Mouse (Mus musculus) neural tube, embryonic 11.5 days (tissue): ENCODE data around the gene Gm28048. TPM values are rescaled to one million over a fixed set of nuclear protein-coding genes. Genes with fewer than 3 reads are reported as not detected.

Source experiments
- ATAC-seq: fragments of 200-750 bp; cut with Nextera tagmentation; 2 replicates; pipeline ENCODE4 v1.8.0; 2017; ENCODE audit warnings: moderate number of reproducible peaks, mild to moderate bottlenecking, moderate TSS enrichment, moderate library complexity; ENCODE audit not compliant: insufficient read depth, low FRiP score, low TSS enrichment
- DNase-seq: peaks from one replicate; pipeline ENCODE4 v3.0.0-alpha.2; 2015; ENCODE audit warnings: low spot score
- H3K27ac ChIP-seq: fragments of 300-500 bp; sonication (generic); 2 replicates; pipeline ENCODE4 v1.5.1; 2014; ENCODE audit warnings: low read depth, mild to moderate bottlenecking, low read length
- H3K27me3 ChIP-seq: fragments of 300-500 bp; sonication (generic); 2 replicates; pipeline ENCODE4 v1.6.1; 2014; ENCODE audit warnings: mild to moderate bottlenecking, low read length, mixed read lengths; ENCODE audit not compliant: control insufficient read depth, insufficient read depth
- H3K36me3 ChIP-seq: fragments of 300-500 bp; sonication (generic); 2 replicates; pipeline ENCODE4 v1.6.1; 2014; ENCODE audit warnings: mild to moderate bottlenecking, low read length, moderate library complexity, mixed read lengths; ENCODE audit not compliant: control insufficient read depth, insufficient read depth
- H3K4me1 ChIP-seq: fragments of 300-500 bp; sonication (generic); 2 replicates; pipeline ENCODE4 v1.6.1; 2014; ENCODE audit warnings: low read length, mixed read lengths; ENCODE audit not compliant: control insufficient read depth, insufficient read depth
- H3K4me2 ChIP-seq: fragments of 300-500 bp; sonication (generic); 2 replicates; pipeline ENCODE4 v1.6.1; 2014; ENCODE audit warnings: low read depth, mild to moderate bottlenecking, moderate library complexity
- H3K4me3 ChIP-seq: fragments of 300-500 bp; sonication (generic); 2 replicates; pipeline ENCODE4 v1.5.1; 2014; ENCODE audit warnings: low read depth, low read length
- H3K9ac ChIP-seq: fragments of 300-500 bp; sonication (generic); 2 replicates; pipeline ENCODE4 v1.6.1; 2014; ENCODE audit warnings: mild to moderate bottlenecking, low read length
- H3K9me3 ChIP-seq: fragments of 300-500 bp; sonication (generic); 2 replicates; pipeline ENCODE4 v1.6.1; 2016; ENCODE audit warnings: low read length; ENCODE audit not compliant: control insufficient read depth
- WGBS: fragments of 180-500 bp; shearing (Covaris S2); extraction: QIAGEN DNeasy Blood & Tissue Kit; methylation state at CpG from one replicate; pipeline ENCODE4 v1.1.7; 2014; 5-methylcytosine and 5-hydroxymethylcytosine counted together
- polyA plus RNA-seq: library from polyadenylated mRNA; unstranded; fragments of >200 nt; fragmentation: Nextera tagmentation; extraction: Ambion mirVana; gene quantifications from 2 replicates; pipeline ENCODE4 v1.2.1, GENCODE M21; 2014

Gm28048 gene
- polyA plus RNA-seq = 5.7 and 5.9 TPM in 2 replicates

- H3K9me3 ChIP-seq = no peaks in the 10 kb centered on the region
- H3K9ac ChIP-seq = peak within 1 kb of the TSS; percentile 80
- H3K36me3 ChIP-seq = no peaks in the 10 kb centered on the region
- peaks cover 6% of the 10 kb centered on the region for H3K4me1 ChIP-seq
- peak within 1 kb of the TSS; percentile 67 for H3K4me3 ChIP-seq
- 4% methylated on average over 42 of the region's 42 CpGs for WGBS
- peak within 1 kb of the TSS; percentile 88 for H3K4me2 ChIP-seq
- DNase-seq (peak; percentile 95), ATAC-seq (peak; percentile 91)
- no peaks in the 10 kb centered on the region for H3K27me3 ChIP-seq
- peak within 1 kb of the TSS; percentile 84 for H3K27ac ChIP-seq
These were observed at the start of gene Gm28048, which contains the start of gene Commd1 for GRCm38 (mm10) chr11:22981984-22982757. TSS of gene Gm28048 (minus strand) at chr11:22982090. TSS of gene Commd1 (minus strand) at chr11:22982382.

DNA sequence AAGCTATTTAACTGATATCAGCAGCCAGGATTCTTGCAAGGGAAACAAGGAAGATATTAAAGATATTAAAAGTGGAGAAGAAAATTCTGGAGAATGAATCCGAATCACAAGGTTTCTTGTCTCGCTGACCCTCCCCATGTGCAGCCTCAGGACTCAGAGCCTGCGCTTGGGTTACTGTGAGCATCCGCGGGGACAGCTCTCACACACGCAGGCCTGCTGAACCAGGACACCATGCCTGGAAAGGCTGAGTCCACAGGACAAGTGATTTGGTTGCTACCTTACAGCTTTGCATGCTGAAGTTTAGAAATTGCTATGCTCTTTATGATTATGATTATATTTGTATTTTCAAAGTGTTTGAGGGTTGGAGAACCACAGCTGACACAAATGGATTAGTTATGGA is 47.5 kb upstream of the Gm28048 start:
- H3K4me2 ChIP-seq = no peak overlapping the region
- H3K4me1 ChIP-seq = no peaks in the 10 kb centered on the region
- DNase-seq (no peak), ATAC-seq (no peak)
- H3K27ac ChIP-seq = no peak overlapping the region
- H3K9me3 ChIP-seq = no peaks in the 10 kb centered on the region
- H3K4me3 ChIP-seq = no peak overlapping the region
- whole genome bisulfite sequencing = 87% methylated on average over 6 of the region's 6 CpGs
- no peak overlapping the region for H3K9ac ChIP-seq
- no peaks in the 10 kb centered on the region for H3K36me3 ChIP-seq
- H3K27me3 ChIP-seq = no peaks in the 10 kb centered on the region

DNA sequence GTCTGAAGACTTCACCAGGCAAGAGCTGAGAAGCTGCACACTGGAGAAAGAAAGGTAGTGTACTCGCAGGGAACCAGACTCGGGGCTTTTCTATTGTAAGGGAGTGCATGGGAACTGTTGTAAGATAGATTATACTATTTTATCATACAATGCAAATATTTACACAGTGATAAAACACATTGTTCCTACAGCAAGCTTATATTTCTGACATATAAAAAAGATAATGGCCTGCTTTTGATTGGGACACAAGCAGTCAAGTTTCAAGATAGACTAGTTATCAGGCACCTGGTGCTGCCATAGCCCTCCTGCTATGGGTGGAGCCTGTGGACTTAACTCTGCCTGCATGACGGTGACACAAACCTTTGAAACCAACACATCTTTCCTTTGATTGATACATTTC is 47.1 kb upstream of the Gm28048 start:
- no peak overlapping the region for H3K27ac ChIP-seq
- no peaks in the 10 kb centered on the region for H3K4me1 ChIP-seq
- no peaks in the 10 kb centered on the region for H3K9me3 ChIP-seq
- no peaks in the 10 kb centered on the region for H3K36me3 ChIP-seq
- H3K27me3 ChIP-seq = no peaks in the 10 kb centered on the region
- DNase-seq = no peak
- WGBS = 75% methylated on average over 3 of the region's 3 CpGs
- no peak overlapping the region for H3K4me3 ChIP-seq
- no peak overlapping the region for H3K9ac ChIP-seq
- no peak for ATAC-seq
- H3K4me2 ChIP-seq = no peak overlapping the region

GRCm38 (mm10) chr11:23024169-23024568 is 42.3 kb upstream of the Gm28048 start:
- Histone ChIP-seq H3K4me1 (no peaks in the 10 kb centered on the region), H3K4me3 (no peak overlapping the region)

GRCm38 (mm10) chr11:23023155-23023554 is 41.3 kb upstream of the Gm28048 start:
- no peak overlapping the region for H3K9ac ChIP-seq
- ATAC-seq = no peak
- DNase-seq = no peak
- no peak overlapping the region for H3K4me2 ChIP-seq
- H3K4me1 ChIP-seq = no peaks in the 10 kb centered on the region
- no peak overlapping the region for H3K4me3 ChIP-seq
- no peaks in the 10 kb centered on the region for H3K36me3 ChIP-seq
- WGBS = 93% methylated on average over 2 of the region's 2 CpGs
- H3K27ac ChIP-seq = no peak overlapping the region
- H3K9me3 ChIP-seq = no peaks in the 10 kb centered on the region
- H3K27me3 ChIP-seq = no peaks in the 10 kb centered on the region

More at GRCm38 (mm10) chr11:23024169-23024568, 42.3 kb upstream of the Gm28048 start:
- no peaks in the 10 kb centered on the region for H3K27me3 ChIP-seq
- no peak overlapping the region for H3K9ac ChIP-seq
- DNase-seq (no peak), ATAC-seq (no peak)
- H3K36me3 ChIP-seq = no peaks in the 10 kb centered on the region
- H3K9me3 ChIP-seq = no peaks in the 10 kb centered on the region
- no peak overlapping the region for H3K4me2 ChIP-seq
- 81% methylated on average over 3 of the region's 3 CpGs for WGBS
- H3K27ac ChIP-seq = no peak overlapping the region

DNA sequence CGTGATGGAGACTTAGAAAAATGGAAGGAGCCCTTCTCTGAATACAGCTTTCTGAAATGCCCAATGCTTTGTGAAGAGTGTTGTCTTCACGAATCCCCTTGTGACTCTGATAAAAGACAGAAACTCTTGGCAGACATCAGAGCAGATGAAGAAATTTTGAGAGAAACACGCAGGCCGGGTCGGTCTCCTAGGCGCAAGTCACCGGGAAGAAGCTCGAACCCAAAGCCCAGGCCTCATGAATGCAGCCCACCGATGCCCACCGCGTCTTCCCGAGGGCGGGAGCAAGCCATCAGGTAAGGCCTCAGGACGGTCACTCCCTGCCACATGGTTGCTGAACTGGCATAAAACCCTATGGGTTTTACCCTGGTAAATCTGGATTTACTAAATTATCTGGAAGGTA is 39.0 kb upstream of the Gm28048 start:
- 98% methylated on average over 14 of the region's 14 CpGs for WGBS
- H3K4me1 ChIP-seq = no peaks in the 10 kb centered on the region
- no peak for ATAC-seq

DNA sequence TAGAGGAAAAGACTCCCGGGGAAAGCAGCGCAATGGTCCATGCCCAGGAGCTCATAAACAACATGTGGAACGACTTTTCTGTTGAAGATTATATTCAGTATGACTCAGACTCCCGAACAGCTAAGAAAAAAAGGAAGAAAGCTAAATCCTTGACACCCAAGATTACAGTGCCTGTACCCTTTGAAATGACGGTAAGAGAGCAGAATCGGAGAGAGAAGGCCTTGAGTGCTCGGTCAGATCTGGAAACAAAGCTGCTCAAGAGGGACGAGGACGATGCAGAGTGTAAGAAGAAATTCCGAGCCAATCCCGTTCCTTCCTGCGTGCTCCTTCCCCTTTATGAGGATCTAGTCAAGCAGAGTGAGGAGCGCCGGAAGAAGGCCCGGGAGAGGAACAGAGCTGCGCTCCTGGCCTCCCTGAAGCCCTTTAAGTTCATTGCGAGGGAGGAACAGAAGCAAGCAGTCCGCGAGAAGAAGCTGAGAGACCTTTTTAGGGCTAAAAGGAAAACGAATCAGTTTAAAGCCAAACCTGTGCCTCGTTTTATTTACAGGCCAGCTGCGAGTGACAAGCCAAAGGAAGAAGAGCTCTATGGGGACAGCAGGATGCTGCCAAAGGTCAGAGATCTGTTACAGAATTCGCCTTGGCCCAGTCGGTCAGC is 38.4 kb upstream of the Gm28048 start:
- DNase-seq (no peak), ATAC-seq (no peak)
- Histone ChIP-seq H3K9ac (no peak overlapping the region), H3K4me2 (no peak overlapping the region), H3K36me3 (no peaks in the 10 kb centered on the region), H3K27me3 (no peaks in the 10 kb centered on the region), H3K4me1 (no peaks in the 10 kb centered on the region), H3K9me3 (no peaks in the 10 kb centered on the region), H3K27ac (no peak overlapping the region), H3K4me3 (no peak overlapping the region)
- WGBS = 72% methylated on average over 24 of the region's 24 CpGs

More for the DNA sequence above, 39.0 kb upstream of the Gm28048 start:
- no peak for DNase-seq
- Histone ChIP-seq H3K9me3 (no peaks in the 10 kb centered on the region), H3K9ac (no peak overlapping the region), H3K4me2 (no peak overlapping the region), H3K27ac (no peak overlapping the region), H3K4me3 (no peak overlapping the region), H3K36me3 (no peaks in the 10 kb centered on the region), H3K27me3 (no peaks in the 10 kb centered on the region)

- Histone ChIP-seq H3K4me1 (no peaks in the 10 kb centered on the region), H3K27ac (no peak overlapping the region), H3K27me3 (no peaks in the 10 kb centered on the region), H3K4me3 (no peak overlapping the region), H3K9me3 (no peaks in the 10 kb centered on the region), H3K4me2 (no peak overlapping the region), H3K9ac (no peak overlapping the region), H3K36me3 (no peaks in the 10 kb centered on the region)
- WGBS = 94% methylated on average over 4 of the region's 4 CpGs
- ATAC-seq (no peak), DNase-seq (no peak)
These were observed 36.1 kb upstream of the Gm28048 start for GRCm38 (mm10) chr11:23017943-23018342.

DNA sequence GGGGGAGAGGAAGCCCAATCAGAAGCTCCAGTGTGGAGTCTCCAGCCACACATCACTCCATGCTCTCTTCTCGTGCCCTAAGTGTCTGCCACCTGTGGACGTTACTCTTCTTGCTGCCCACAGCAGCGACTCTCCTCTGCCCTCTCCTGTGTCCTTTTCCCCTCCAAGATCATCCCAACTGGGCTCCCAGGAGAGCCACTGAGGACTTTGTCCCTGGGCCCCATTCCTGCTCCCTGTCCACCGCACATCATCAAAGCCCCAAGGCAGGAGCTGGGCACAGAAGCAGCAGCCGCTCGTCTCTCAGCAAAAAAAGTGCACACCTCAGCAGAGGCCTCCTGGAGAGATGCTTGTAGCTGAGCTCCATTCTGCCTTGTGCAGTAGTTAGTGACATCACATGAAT is 33.1 kb upstream of the Gm28048 start:
- Histone ChIP-seq H3K4me2 (no peak overlapping the region), H3K9ac (no peak overlapping the region), H3K36me3 (no peaks in the 10 kb centered on the region), H3K4me3 (no peak overlapping the region), H3K27ac (no peak overlapping the region), H3K27me3 (no peaks in the 10 kb centered on the region), H3K4me1 (no peaks in the 10 kb centered on the region), H3K9me3 (no peaks in the 10 kb centered on the region)
- DNase-seq (no peak), ATAC-seq (no peak)
- 76% methylated on average over 6 of the region's 6 CpGs for WGBS
